Mouse (Mus musculus) ES-Bruce4 (cell line): ENCODE data around the gene Rps26. TPM values are rescaled to one million over a fixed set of nuclear protein-coding genes. Genes with fewer than 3 reads are reported as not detected.

ENCODE experiments used
- H3K27ac ChIP-seq: 2 replicates; pipeline ENCODE4 v1.5.1; 2012; ENCODE audit warnings: low read length, inconsistent platforms; ENCODE audit not compliant: insufficient read depth
- H3K27me3 ChIP-seq: 2 replicates; pipeline ENCODE4 v1.6.1; 2012; ENCODE audit warnings: mild to moderate bottlenecking, low read length, inconsistent platforms; ENCODE audit not compliant: control insufficient read depth, poor library complexity, insufficient read depth, severe bottlenecking
- H3K36me3 ChIP-seq: 2 replicates; pipeline ENCODE4 v1.6.1; 2012; ENCODE audit warnings: inconsistent platforms, mild to moderate bottlenecking, low read length, moderate library complexity; ENCODE audit not compliant: control insufficient read depth, poor library complexity, insufficient read depth, severe bottlenecking
- H3K4me1 ChIP-seq: one replicate; pipeline ENCODE4 v1.8.1; 2011; ENCODE audit warnings: low read length; ENCODE audit not compliant: control insufficient read depth, insufficient read depth
- H3K4me3 ChIP-seq: 2 replicates; pipeline ENCODE4 v1.5.1; 2011; ENCODE audit warnings: low read depth, mild to moderate bottlenecking, low read length
- H3K9ac ChIP-seq: 2 replicates; pipeline ENCODE4 v1.6.1; 2012; ENCODE audit warnings: low read depth, mild to moderate bottlenecking, inconsistent platforms; ENCODE audit not compliant: poor library complexity, severe bottlenecking
- H3K9me3 ChIP-seq: replicated peaks from 2 replicates; pipeline ENCODE4 v1.6.1; 2012; ENCODE audit warnings: mild to moderate bottlenecking, low read length, inconsistent platforms; ENCODE audit not compliant: control insufficient read depth, poor library complexity, insufficient read depth, severe bottlenecking
- CTCF ChIP-seq: IDR thresholded peaks from one replicate; pipeline ENCODE4 v1.8.1; 2011; ENCODE audit warnings: low read depth, low read length
- EP300 ChIP-seq: IDR thresholded peaks from 2 replicates; pipeline ENCODE4 v1.6.1; 2011; ENCODE audit warnings: low read depth, low read length; ENCODE audit not compliant: insufficient read depth
- POLR2A ChIP-seq: IDR thresholded peaks from one replicate; pipeline ENCODE4 v1.8.1; 2011; ENCODE audit warnings: low read length; ENCODE audit not compliant: insufficient read depth
- polyA plus RNA-seq: library from polyadenylated mRNA; stranded (reverse); fragments of >200 nt; gene quantifications from 2 replicates; pipeline ENCODE4 v1.2.4, GENCODE M21; 2011; ENCODE audit warnings: low read depth; ENCODE audit not compliant: missing spikeins, insufficient read depth, insufficient read length

Gene Rps26
- polyA plus RNA-seq, 1 experiment: 1,959 TPM

- TF ChIP-seq EP300 (no peak), CTCF (no peak), POLR2A (no peak)
- H3K27ac ChIP-seq: no peak within 1 kb of the TSS
- peaks cover 2% of the 10 kb centered on the region for H3K4me1 ChIP-seq
- peak within 1 kb of the TSS; percentile 59 for H3K4me3 ChIP-seq
- H3K36me3 ChIP-seq: no peaks in the 10 kb centered on the region
- no peaks in the 10 kb centered on the region for H3K27me3 ChIP-seq
- H3K9ac ChIP-seq: peak within 1 kb of the TSS; percentile 34
- no peaks in the 10 kb centered on the region; the same call in 1 of the 2 replicates for H3K9me3 ChIP-seq
Measured at GRCm38 (mm10) chr10:128645111-128646011, 18.8 kb upstream of the Rps26 start, which contains the start of gene Ikzf4. Gene Ikzf4 (minus strand): TSS chr10:128645991.

GRCm38 (mm10) chr10:128642749-128643148 lies 16.2 kb upstream of the Rps26 start:
- H3K4me1 ChIP-seq: peaks cover 4% of the 10 kb centered on the region
- no peaks in the 10 kb centered on the region for H3K27me3 ChIP-seq
- H3K36me3 ChIP-seq: no peaks in the 10 kb centered on the region
- H3K9ac ChIP-seq: no peak overlapping the region
- H3K9me3 ChIP-seq: no peaks in the 10 kb centered on the region
- H3K27ac ChIP-seq: no peak overlapping the region
- H3K4me3 ChIP-seq: no peak overlapping the region
- TF ChIP-seq EP300: no peak
- TF ChIP-seq CTCF: no peak
- TF ChIP-seq POLR2A: no peak

GRCm38 (mm10) chr10:128641871-128642270 lies 15.3 kb upstream of the Rps26 start:
- no peak overlapping the region for H3K4me3 ChIP-seq
- TF ChIP-seq EP300 (no peak), POLR2A (no peak), CTCF (no peak)

GRCm38 (mm10) chr10:128640891-128641290 lies 14.3 kb upstream of the Rps26 start:
- H3K4me1 ChIP-seq: peaks cover 6% of the 10 kb centered on the region
- peak overlapping the region; percentile 19; the same call in 1 of the 2 replicates for H3K9ac ChIP-seq
- H3K4me3 ChIP-seq: no peak overlapping the region
- H3K36me3 ChIP-seq: no peaks in the 10 kb centered on the region
- no peak for TF ChIP-seq EP300
- no peak for TF ChIP-seq POLR2A
- no peak for TF ChIP-seq CTCF
- H3K27ac ChIP-seq: no peak overlapping the region
- no peaks in the 10 kb centered on the region for H3K9me3 ChIP-seq
- no peaks in the 10 kb centered on the region for H3K27me3 ChIP-seq

More at GRCm38 (mm10) chr10:128641871-128642270, 15.3 kb upstream of the Rps26 start:
- Histone ChIP-seq H3K27me3 (no peaks in the 10 kb centered on the region), H3K36me3 (no peaks in the 10 kb centered on the region), H3K27ac (no peak overlapping the region), H3K9ac (no peak overlapping the region), H3K4me1 (peaks cover 4% of the 10 kb centered on the region), H3K9me3 (no peaks in the 10 kb centered on the region)

- Histone ChIP-seq H3K9ac (no peak overlapping the region), H3K4me3 (no peak overlapping the region), H3K27ac (no peak overlapping the region), H3K36me3 (no peaks in the 10 kb centered on the region), H3K4me1 (peaks cover 6% of the 10 kb centered on the region), H3K9me3 (no peaks in the 10 kb centered on the region), H3K27me3 (no peaks in the 10 kb centered on the region)
- TF ChIP-seq POLR2A (no peak), EP300 (no peak), CTCF (no peak)
Measured at GRCm38 (mm10) chr10:128639999-128640398, 13.5 kb upstream of the Rps26 start.

- TF ChIP-seq CTCF (no peak), EP300 (no peak), POLR2A (no peak)
- Histone ChIP-seq H3K36me3 (no peaks in the 10 kb centered on the region), H3K4me3 (no peak overlapping the region), H3K4me1 (peaks cover 15% of the 10 kb centered on the region), H3K9me3 (no peaks in the 10 kb centered on the region), H3K27me3 (no peaks in the 10 kb centered on the region), H3K9ac (no peak overlapping the region), H3K27ac (no peak overlapping the region)
Measured at GRCm38 (mm10) chr10:128637011-128637410, 10.5 kb upstream of the Rps26 start.
